Comparison of ENCODE assay signal across 8 mouse cellular contexts in the genomic region with DNA sequence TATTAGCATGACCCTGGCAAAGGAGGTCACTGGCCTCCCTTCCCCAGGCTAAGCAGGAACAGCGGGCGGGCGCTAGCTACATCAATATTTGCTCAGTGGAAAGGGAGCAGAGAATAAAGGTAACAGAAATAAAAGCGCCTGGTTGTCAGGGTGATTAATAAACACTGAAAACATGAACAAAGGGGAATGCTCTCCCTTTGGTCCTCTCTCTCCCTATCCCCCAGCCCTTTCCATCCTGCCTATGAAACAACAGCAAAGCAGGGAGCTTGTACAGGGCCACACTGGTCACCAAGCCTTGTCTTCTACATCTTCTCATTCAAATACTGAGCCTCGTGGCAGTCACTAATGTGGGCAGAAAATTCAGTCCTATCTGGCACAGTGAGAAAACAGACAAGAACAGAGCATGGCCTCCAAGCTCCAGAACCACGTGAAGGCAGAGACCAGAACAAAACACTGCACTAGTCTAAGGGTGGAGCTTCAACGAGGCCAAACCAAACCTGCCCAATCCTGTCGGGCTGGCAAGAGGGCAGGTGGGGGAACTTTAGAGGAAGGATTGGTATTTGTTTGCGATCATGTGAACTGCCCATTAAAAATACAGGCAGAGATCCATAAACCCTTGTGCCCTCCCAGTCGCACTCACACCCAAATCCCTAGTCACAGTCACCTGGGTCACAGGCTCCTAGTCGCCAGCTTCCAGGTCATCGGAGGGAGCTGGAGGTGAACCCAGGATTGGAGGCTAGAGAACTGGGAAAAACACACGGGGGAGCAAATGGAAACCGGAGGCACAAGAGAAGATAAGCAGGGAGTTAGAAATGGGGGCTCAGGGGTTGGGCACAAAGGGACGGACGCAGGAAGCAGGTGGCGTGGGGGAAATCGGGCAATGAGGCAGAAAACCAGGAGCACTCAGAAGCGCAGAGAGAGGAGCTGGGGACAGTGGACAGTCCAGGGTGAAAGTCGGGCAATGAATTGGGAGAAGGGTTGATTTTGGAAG. TPM values are rescaled to one million over a fixed set of nuclear protein-coding genes. Genes with fewer than 3 reads are reported as not detected.
DNase-seq lines count a peak whose midpoint lies in the region; ATAC-seq and TF ChIP-seq lines count a peak whose summit lies in the region.

No protein-coding gene starts in this region.

- TF ChIP-seq CTCF in layer of hippocampus, adult 2 months (conservative IDR thresholded peaks at IDR 0.05) = no peak
- no peak for TF ChIP-seq CTCF in thymus, adult 2 months (IDR thresholded peaks at IDR 0.05; ENCODE audit: borderline replicate concordance, control insufficient read depth, extremely low read depth, insufficient read depth, low read length, poor library complexity)

- peak overlapping the region; percentile 74 for H3K4me3 ChIP-seq in layer of hippocampus, adult 2 months
- peak overlapping the region; percentile 62 for H3K4me3 ChIP-seq in embryonic facial prominence, embryonic 14.5 days (ENCODE audit: low read depth, low read length)
- H3K4me3 ChIP-seq in hindbrain, embryonic 14.5 days (replicated peaks; ENCODE audit: low read length) = peak overlapping the region; percentile 51
- H3K4me3 ChIP-seq in limb, embryonic 10.5 days = peak overlapping the region; percentile 69
- peak overlapping the region; percentile 52 for H3K4me3 ChIP-seq in midbrain, embryonic 11.5 days (ENCODE audit: low read depth, low read length)
- H3K4me3 ChIP-seq in thymus, adult 2 months (ENCODE audit: control insufficient read depth, insufficient read depth, low read length) = peak overlapping the region; percentile 63

- peak overlapping the region; percentile 82 for H3K4me2 ChIP-seq in embryonic facial prominence, embryonic 14.5 days (ENCODE audit: low read depth, low read length)
- peak overlapping the region; percentile 69 for H3K4me2 ChIP-seq in hindbrain, embryonic 14.5 days (replicated peaks)
- peak overlapping the region; percentile 86 for H3K4me2 ChIP-seq in midbrain, embryonic 11.5 days

- TF ChIP-seq POLR2A in thymus, adult 2 months (IDR thresholded peaks at IDR 0.05; ENCODE audit: control insufficient read depth, extremely low read depth, insufficient read depth, low read length, poor library complexity) = no peak

- no peaks in the 10 kb centered on the region for H3K9me3 ChIP-seq in embryonic facial prominence, embryonic 14.5 days (ENCODE audit: control insufficient read depth, low read length)
- no peaks in the 10 kb centered on the region for H3K9me3 ChIP-seq in hindbrain, embryonic 14.5 days (ENCODE audit: control insufficient read depth, low read length)
- no peaks in the 10 kb centered on the region for H3K9me3 ChIP-seq in limb, embryonic 10.5 days (replicated peaks)
- H3K9me3 ChIP-seq in midbrain, embryonic 11.5 days (ENCODE audit: control insufficient read depth, low read length) = no peaks in the 10 kb centered on the region

- no peaks in the 10 kb centered on the region for H3K27me3 ChIP-seq in embryonic facial prominence, embryonic 14.5 days (replicated peaks; ENCODE audit: control insufficient read depth, insufficient read depth, low read length)
- no peaks in the 10 kb centered on the region for H3K27me3 ChIP-seq in hindbrain, embryonic 14.5 days (ENCODE audit: control insufficient read depth, insufficient read depth, low read length)
- no peaks in the 10 kb centered on the region for H3K27me3 ChIP-seq in limb, embryonic 10.5 days (ENCODE audit: low read depth, poor library complexity, severe bottlenecking)
- H3K27me3 ChIP-seq in midbrain, embryonic 11.5 days (ENCODE audit: control insufficient read depth, insufficient read depth, low read length) = no peaks in the 10 kb centered on the region
- no peaks in the 10 kb centered on the region for H3K27me3 ChIP-seq in thymus, adult 2 months (ENCODE audit: control insufficient read depth, insufficient read depth, low read length)

- WGBS in embryonic facial prominence, embryonic 14.5 days = 17% methylated on average over 20 of the region's 20 CpGs
- 4% methylated on average over 20 of the region's 20 CpGs for WGBS in hindbrain, embryonic 14.5 days
- WGBS in limb, embryonic 10.5 days = 20% methylated on average over 20 of the region's 20 CpGs
- 14% methylated on average over 20 of the region's 20 CpGs for WGBS in midbrain, embryonic 11.5 days
- 19% methylated on average over 20 of the region's 20 CpGs for WGBS in thymus, adult 2 months

- peak overlapping the region; percentile 80 for H3K9ac ChIP-seq in embryonic facial prominence, embryonic 14.5 days (ENCODE audit: low read depth, low read length)
- H3K9ac ChIP-seq in hindbrain, embryonic 14.5 days = peak overlapping the region; percentile 69
- H3K9ac ChIP-seq in midbrain, embryonic 11.5 days (ENCODE audit: low read length) = peak overlapping the region; percentile 79

- no peak for DNase-seq in layer of hippocampus, adult 2 months (ENCODE audit: low spot score in 2 of 2)
- no peak for DNase-seq in layer of hippocampus, adult 9-10 months (ENCODE audit: low spot score)
- peak; percentile 30 to 43 for DNase-seq in adrenal gland, postnatal 36 days
- DNase-seq in embryonic facial prominence, embryonic 14.5 days (ENCODE audit: low spot score) = peak; percentile 72
- peak; percentile 65 for DNase-seq in hindbrain, embryonic 14.5 days (ENCODE audit: low spot score)
- no peak for DNase-seq in limb, embryonic 10.5 days (ENCODE audit: low spot score)
- DNase-seq in midbrain, embryonic 11.5 days (ENCODE audit: low spot score, missing footprints) = peak; percentile 94
- DNase-seq in thymus, adult 2 months = no peak

- H3K4me1 ChIP-seq in embryonic facial prominence, embryonic 14.5 days (ENCODE audit: control insufficient read depth, insufficient read depth, low read length) = peaks cover 25% of the 10 kb centered on the region; the same call in 1 of the 2 replicates
- peaks cover 30% of the 10 kb centered on the region for H3K4me1 ChIP-seq in hindbrain, embryonic 14.5 days (replicated peaks; ENCODE audit: control insufficient read depth, insufficient read depth, low read length)
- H3K4me1 ChIP-seq in limb, embryonic 10.5 days = peaks cover 57% of the 10 kb centered on the region
- H3K4me1 ChIP-seq in midbrain, embryonic 11.5 days (ENCODE audit: control insufficient read depth, insufficient read depth, low read length) = peaks cover 16% of the 10 kb centered on the region
- H3K4me1 ChIP-seq in thymus, adult 2 months (replicated peaks; ENCODE audit: control insufficient read depth, insufficient read depth, low read length) = peaks cover 45% of the 10 kb centered on the region

- H3K27ac ChIP-seq in layer of hippocampus, adult 2 months = peak overlapping the region; percentile 95
- H3K27ac ChIP-seq in embryonic facial prominence, embryonic 14.5 days (replicated peaks; ENCODE audit: low read depth, low read length) = peak overlapping the region; percentile 88
- H3K27ac ChIP-seq in hindbrain, embryonic 14.5 days = peak overlapping the region; percentile 93
- peak overlapping the region; percentile 94 for H3K27ac ChIP-seq in limb, embryonic 10.5 days
- H3K27ac ChIP-seq in midbrain, embryonic 11.5 days (ENCODE audit: low read depth, low read length) = peak overlapping the region; percentile 70
- H3K27ac ChIP-seq in thymus, adult 2 months (ENCODE audit: control insufficient read depth, insufficient read depth, low read length) = peak overlapping the region; percentile 67

- ATAC-seq in embryonic facial prominence, embryonic 14.5 days (ENCODE audit: low read depth) = peak; percentile 39; the same call in 1 of the 2 replicates
- 0 out of 2 replicates have a peak, but pooled peaks have one; percentile 31 for ATAC-seq in hindbrain, embryonic 14.5 days (ENCODE audit: low FRiP score)
- peak; percentile 31 for ATAC-seq in midbrain, embryonic 11.5 days (ENCODE audit: low FRiP score)

- no peaks in the 10 kb centered on the region for H3K36me3 ChIP-seq in embryonic facial prominence, embryonic 14.5 days (ENCODE audit: control insufficient read depth, insufficient read depth, low read length)
- no peaks in the 10 kb centered on the region for H3K36me3 ChIP-seq in hindbrain, embryonic 14.5 days (replicated peaks; ENCODE audit: control insufficient read depth, insufficient read depth)
- H3K36me3 ChIP-seq in limb, embryonic 10.5 days = no peaks in the 10 kb centered on the region
- H3K36me3 ChIP-seq in midbrain, embryonic 11.5 days (ENCODE audit: control insufficient read depth, insufficient read depth, low read length) = no peaks in the 10 kb centered on the region
- no peaks in the 10 kb centered on the region for H3K36me3 ChIP-seq in thymus, adult 2 months (ENCODE audit: control insufficient read depth, insufficient read depth, low read length)

RNA-seq across cellular contexts. Expression of gene Pla2g6, which starts 0.9 kb away (rescaled TPM):
- 10 to 100 TPM; 23.8 to 23.9 TPM for total RNA-seq in layer of hippocampus, adult 2 months (2021)
- total RNA-seq in adrenal gland, postnatal 36 days (2021) = 10 to 100 TPM; 25.1 to 30.8 TPM
- polyA plus RNA-seq in embryonic facial prominence, embryonic 14.5 days (2014; fragmentation: Nextera tagmentation; extraction: Ambion mirVana) = 13.3 and 14.6 TPM in 2 replicates
- polyA plus RNA-seq in hindbrain, embryonic 14.5 days (2014; fragmentation: Nextera tagmentation; extraction: Ambion mirVana) = 21.2 and 22.9 TPM in 2 replicates
- polyA plus RNA-seq in limb, embryonic 10.5 days (2016; fragmentation: Nextera tagmentation; extraction: Ambion mirVana) = 17.0 and 18.2 TPM in 2 replicates
- polyA plus RNA-seq in midbrain, embryonic 11.5 days (2014; fragmentation: Nextera tagmentation; extraction: Ambion mirVana) = 18.4 and 20.6 TPM in 2 replicates
- 65.2 and 71.4 TPM in 2 replicates for polyA plus RNA-seq in thymus, adult 2 months (2012; rRNA removed)

RNA-seq across cellular contexts. Expression of gene Maff, which starts 19.2 kb away (rescaled TPM):
- total RNA-seq in layer of hippocampus, adult 2 months (2021) = 1 to 10 TPM in 1 of 2 experiments, under 1 TPM in 1; 0.87 to 1.8 TPM
- total RNA-seq in adrenal gland, postnatal 36 days (2021) = 10 to 100 TPM in 1 of 2 experiments, 1 to 10 TPM in 1; 6.3 to 19.1 TPM
- polyA plus RNA-seq in embryonic facial prominence, embryonic 14.5 days (2014; fragmentation: Nextera tagmentation; extraction: Ambion mirVana) = 2.6 and 2.8 TPM in 2 replicates
- polyA plus RNA-seq in hindbrain, embryonic 14.5 days (2014; fragmentation: Nextera tagmentation; extraction: Ambion mirVana) = 1.1 TPM in 2 replicates
- 1.2 and 1.5 TPM in 2 replicates for polyA plus RNA-seq in limb, embryonic 10.5 days (2016; fragmentation: Nextera tagmentation; extraction: Ambion mirVana)
- polyA plus RNA-seq in midbrain, embryonic 11.5 days (2014; fragmentation: Nextera tagmentation; extraction: Ambion mirVana) = 1.0 and 2.3 TPM in 2 replicates
- polyA plus RNA-seq in thymus, adult 2 months (2012; rRNA removed) = 7.4 and 8.1 TPM in 2 replicates

RNA-seq across cellular contexts. Expression of gene Baiap2l2, which starts 41.9 kb away (rescaled TPM):
- total RNA-seq in layer of hippocampus, adult 2 months (2021) = 1 to 10 TPM; 1.2 to 2.7 TPM
- not detected for total RNA-seq in adrenal gland, postnatal 36 days (2021)
- 5.6 and 6.9 TPM in 2 replicates for polyA plus RNA-seq in embryonic facial prominence, embryonic 14.5 days (2014; fragmentation: Nextera tagmentation; extraction: Ambion mirVana)
- polyA plus RNA-seq in hindbrain, embryonic 14.5 days (2014; fragmentation: Nextera tagmentation; extraction: Ambion mirVana) = 2.3 and 2.6 TPM in 2 replicates
- polyA plus RNA-seq in limb, embryonic 10.5 days (2016; fragmentation: Nextera tagmentation; extraction: Ambion mirVana) = 2.6 and 3.1 TPM in 2 replicates
- polyA plus RNA-seq in midbrain, embryonic 11.5 days (2014; fragmentation: Nextera tagmentation; extraction: Ambion mirVana) = 0.27 and 1.5 TPM in 2 replicates
- 0.68 and 2.9 TPM in 2 replicates for polyA plus RNA-seq in thymus, adult 2 months (2012; rRNA removed)

Comparison
In these comparisons a context has a peak if more than half of its experiments do, and no peak if none do; other contexts are left out.
1. DNase-seq: peak in adrenal gland, postnatal 36 days (2 of 2), embryonic facial prominence, embryonic 14.5 days (single experiment), hindbrain, embryonic 14.5 days (single experiment) and midbrain, embryonic 11.5 days (single experiment); none in layer of hippocampus, adult 2 months (0 of 2), layer of hippocampus, adult 9-10 months (single experiment), limb, embryonic 10.5 days (single experiment) and thymus, adult 2 months (single experiment).
2. Peak in every context shown above with its lines, with median percentiles within 50 percentile points of each other: H3K27ac ChIP-seq, H3K4me3 ChIP-seq, ATAC-seq, H3K4me2 ChIP-seq and H3K9ac ChIP-seq.